Mouse (Mus musculus) c-Kit-positive CD71-positive TER-119-positive erythroid progenitor cells, embryonic 14.5 days (primary cell): Measurements from ENCODE around the gene Pak1ip1.
"Not testable (repeated sequence)": the region's sequence is repeated elsewhere in the genome, so short reads cannot be mapped to it uniquely, and the experiment has no call there.

ENCODE experiments used
- DNase-seq: peaks from one replicate; pipeline ENCODE4 v3.0.0-alpha.2; 2013; ENCODE audit warnings: low spot score

Gene Pak1ip1

DNA sequence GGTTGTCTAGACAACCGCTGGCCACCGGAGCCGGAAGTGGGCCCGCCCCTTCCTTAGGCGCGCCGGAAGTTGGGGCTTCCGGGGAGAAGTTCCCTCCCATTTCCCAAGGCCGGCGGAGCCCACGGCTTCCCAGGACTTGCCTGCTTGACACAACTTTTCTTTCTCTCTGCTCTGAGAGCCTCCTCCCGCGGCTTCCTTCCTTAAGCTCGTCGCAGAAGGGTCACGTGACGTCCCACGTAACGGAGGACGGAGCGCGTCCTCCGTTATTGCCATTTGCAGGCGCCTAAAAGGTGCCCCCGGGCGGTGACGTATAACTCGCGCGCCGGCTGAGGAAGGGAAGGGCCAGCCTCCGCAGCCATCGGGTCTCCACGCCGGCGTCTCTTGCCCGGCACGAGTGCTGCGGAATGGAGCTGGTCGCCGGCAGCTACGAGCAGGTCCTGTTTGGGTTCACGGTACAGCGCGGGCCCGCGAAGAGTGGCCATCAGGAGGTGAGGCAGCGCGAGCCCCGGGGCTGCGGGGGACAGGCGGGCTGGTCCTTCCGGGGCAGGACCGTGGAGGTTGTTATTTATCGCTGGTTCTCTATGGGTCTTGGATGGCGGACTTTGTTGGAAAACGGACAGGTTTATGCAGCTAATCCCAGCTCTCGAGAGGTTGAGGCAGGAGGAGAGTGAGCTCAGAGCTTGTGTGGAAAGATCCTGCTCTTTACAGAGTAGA lies at the start of gene Pak1ip1:
TSS of gene Pak1ip1 (plus strand) at position 98 of the 714 bp plus-strand sequence.
- peak; percentile 84 for DNase-seq

GRCm38 (mm10) chr13:40951386-40951976 lies 49.3 kb upstream of the Pak1ip1 start:
- DNase-seq: no peak

- no peak for DNase-seq
Measured at GRCm38 (mm10) chr13:40953231-40953630, 47.6 kb upstream of the Pak1ip1 start.

GRCm38 (mm10) chr13:40955773-40956172 lies 45.0 kb upstream of the Pak1ip1 start:
- no peak for DNase-seq

- DNase-seq: no peak
Measured at GRCm38 (mm10) chr13:40967609-40968008, 33.2 kb upstream of the Pak1ip1 start.

- DNase-seq: no peak
Measured at GRCm38 (mm10) chr13:40968564-40968963, 32.3 kb upstream of the Pak1ip1 start.

- DNase-seq: no peak
Measured at GRCm38 (mm10) chr13:40969761-40970390, 30.9 kb upstream of the Pak1ip1 start.

DNA sequence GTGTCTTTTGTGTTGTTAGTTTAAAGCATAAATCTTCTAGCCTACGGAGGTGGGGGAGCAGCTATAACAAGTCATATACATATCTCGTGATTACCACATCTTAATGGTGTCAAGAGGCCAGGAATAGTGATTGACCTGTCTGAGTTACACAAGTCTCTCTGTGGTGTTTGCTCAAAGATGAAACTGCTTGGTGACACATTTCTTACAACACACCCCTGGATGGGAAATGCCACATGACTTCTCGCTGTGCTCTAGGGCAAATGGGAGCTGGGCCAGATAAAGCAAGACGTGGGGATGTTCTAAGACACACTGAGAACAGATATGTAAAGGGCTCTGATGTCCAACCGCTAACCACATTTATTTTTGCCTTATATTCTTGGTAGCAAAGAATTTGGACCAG lies 29.6 kb upstream of the Pak1ip1 start:
- no peak for DNase-seq

DNA sequence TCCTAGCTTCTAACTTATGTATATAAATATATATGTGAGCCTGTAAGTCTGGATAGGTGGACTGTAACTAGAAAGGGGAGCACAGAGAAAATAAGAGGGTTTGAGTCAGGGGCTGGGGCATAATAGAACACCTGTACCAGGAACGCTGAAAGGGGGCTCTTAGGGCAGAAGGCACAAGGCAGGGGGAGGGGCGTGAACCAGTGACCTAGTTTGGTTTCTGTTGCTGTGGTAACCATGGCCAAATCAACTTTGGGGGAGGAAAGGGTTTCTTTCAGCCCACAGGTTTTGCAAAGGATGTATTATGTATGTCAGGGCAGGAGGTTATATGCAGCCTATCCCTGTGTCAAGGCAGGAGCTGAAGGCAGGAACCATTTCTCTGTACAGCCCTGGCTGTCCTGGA lies 29.0 kb upstream of the Pak1ip1 start:
- DNase-seq: no peak

- DNase-seq: no peak
Measured at GRCm38 (mm10) chr13:40972976-40973375, 27.8 kb upstream of the Pak1ip1 start.

DNA sequence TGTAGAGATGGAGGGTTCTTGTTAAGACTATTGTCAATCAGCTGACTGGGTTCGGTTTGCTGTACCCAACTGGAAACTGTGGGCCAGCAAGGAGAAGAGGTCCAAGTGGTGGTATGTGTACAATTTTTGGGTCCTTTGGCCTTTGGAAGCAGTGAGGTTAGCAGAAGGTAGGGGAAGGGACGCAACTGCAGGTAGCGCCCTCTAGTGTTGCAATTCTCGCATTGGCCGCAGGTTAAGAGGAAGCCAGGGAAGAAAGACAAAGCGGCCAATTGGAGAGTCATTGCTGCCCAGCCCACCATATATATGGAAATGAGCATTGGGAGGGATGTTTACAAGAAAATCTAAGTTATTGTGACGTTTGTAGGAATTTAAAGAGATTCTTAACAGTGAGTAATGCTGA lies 23.2 kb upstream of the Pak1ip1 start:
- no peak for DNase-seq

DNA sequence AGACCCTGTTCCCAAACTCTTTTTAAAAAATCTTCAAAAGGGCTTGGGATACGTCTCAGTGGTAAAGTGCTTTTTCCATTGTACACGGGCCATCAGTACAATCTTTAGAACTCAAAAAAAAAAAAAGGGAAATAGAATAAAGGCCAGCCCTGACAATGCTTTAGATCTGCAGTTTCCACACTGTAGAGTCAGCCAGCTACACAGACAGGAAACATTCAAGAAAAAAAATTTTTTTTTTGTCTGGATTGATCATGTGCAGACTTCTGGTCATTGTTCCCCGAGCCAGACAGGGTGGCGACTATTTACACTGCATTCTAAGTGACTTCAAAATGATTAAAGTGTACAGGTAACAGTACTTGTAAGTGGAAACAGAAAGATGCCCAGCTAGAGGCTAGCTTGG lies 22.2 kb upstream of the Pak1ip1 start:
- DNase-seq: no peak

DNA sequence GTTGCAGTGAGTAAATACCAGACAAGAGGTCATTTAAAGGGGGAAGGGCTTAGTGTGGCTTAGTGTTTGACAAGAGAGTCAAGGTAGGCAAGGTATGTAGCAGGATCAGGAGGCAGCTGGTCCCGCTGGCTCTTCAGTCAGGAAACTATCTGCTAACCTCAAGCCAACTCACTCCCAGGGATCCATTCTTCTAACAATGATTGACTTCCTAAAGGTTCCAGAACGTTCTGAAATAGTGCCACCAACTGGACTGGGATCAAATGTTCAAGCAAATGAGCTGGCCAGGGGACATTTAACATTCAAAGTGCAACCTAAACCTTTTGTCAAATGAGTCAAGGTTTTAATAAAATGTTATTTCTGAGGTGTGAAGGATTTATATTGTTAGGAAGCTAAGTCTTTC lies 21.5 kb upstream of the Pak1ip1 start:
- DNase-seq: no peak

DNA sequence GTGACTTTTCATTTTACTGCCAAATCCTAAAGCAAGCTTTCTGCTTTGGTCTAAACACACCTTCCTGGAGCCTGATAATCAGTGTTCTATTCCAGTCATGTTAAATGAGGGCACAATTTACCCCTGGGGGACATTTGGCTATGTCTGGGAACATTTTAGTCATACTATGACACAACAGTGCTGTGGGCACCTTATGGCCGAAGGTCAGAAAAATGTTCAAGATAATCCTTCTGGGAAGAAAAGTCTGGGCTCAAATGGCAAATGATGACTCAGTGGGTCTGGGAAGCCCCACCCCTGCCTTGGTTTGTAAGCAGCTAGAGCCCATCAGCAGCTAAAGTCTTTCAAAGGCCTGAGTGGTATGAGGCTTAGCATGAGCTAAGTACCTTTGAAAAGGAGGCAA lies 18.1 kb upstream of the Pak1ip1 start:
- DNase-seq: no peak

DNA sequence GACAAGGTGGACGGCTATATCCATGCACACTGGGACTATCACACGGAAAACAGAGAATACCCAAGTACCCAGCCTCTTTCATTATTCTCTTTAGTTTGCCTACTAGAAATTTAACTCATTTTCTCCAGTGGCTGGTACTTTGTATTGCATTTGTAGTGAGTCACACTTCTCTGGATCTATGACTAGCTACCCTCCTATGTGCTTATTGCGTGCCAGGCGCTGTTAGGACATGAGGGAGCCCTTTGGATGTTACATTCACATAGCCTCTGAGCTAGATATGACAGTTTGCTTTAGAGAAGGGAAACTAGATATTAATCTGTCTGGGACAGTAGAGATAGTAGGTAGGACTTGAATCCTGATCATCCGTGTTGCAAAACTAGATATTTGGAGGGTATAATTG lies 14.7 kb upstream of the Pak1ip1 start:
- no peak for DNase-seq

DNA sequence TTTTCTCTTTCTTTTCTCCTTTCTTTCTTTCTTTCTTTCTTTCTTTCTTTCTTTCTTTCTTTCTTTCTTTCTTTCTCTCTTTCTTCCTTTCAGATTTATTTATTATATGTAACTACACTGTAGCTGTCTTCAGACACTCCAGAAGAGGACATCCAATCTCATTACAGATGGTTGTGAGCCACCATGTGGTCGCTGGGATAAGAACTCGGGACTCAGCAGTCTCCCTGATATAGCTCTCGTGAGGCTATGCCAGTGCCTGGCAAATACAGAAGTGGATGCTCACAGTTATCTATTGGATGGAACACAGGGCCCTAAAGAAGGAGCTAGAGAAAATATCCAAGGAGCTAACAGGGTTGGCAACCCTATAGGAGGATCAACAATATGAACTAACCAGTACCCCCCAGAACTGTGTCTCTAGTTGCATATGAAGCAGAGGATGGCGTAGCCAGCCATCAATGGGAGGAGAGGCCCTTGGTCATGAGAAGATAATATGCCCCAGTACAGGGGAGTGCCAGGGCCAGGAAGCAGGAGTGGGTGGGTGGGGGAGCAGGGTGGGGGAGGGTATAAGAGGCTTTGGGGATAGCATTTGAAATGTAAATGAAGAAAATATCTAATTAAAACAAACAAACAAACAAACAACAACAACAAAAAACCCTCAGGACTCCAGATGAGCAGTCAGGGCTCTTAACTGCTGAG lies 13.1 kb upstream of the Pak1ip1 start:
- peak; percentile 68 for DNase-seq

- DNase-seq: no peak
Measured at GRCm38 (mm10) chr13:40988418-40988817, 12.4 kb upstream of the Pak1ip1 start.

DNA sequence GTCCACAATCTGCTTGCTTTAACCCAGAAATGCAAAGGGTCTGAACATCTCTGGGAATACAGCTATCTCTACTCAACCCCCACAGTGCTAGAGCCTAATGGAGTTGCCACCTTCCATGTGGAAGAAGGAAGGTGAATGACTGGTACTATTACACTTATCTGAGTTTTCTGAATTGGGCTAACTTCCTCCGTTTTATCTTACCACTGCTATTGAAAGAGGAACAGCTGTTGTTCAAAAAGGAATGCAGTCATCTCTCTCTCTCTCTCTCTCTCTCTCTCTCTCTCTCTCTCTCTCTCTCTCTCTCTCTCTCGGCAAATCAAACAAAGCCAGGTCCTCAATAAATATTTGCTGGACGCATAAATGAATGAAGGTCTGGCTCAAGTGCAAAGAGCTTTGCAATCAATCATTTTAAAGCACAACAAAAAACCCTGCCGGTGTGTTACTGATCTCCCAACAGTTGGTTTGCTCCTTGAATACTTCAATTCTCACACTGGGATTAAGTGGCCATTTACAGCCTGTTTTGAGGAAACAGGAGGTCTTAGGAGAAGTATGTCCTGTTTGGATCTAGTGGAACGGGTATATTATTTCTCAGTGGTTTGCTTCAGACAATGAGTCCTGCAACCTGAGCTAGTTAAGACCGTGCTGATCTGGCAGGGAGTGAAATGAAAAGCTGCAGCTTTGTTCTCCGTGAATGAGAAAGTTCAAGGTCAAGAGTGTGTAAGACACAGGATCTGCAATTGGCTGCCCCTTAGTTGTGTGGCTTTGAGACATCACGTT lies 6.1 kb upstream of the Pak1ip1 start:
- DNase-seq: no peak

DNA sequence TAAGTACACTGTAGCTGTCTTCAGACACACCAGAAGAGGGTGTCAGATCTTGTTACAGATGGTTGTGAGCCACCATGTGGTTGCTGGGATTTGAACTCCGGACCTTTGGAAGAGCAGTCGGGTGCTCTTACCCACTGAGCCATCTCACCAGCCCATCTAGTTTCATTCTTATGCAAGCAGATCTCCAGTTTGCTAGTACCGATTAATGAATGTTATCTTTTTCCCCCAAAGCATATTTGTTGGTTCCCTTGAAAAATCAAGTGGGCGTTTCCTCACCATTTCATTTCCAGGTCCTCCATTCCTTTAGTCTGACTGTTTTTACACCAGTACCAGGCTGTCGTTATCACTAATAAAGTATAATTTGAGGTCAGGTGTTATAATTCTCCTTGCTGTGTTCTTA lies 2.3 kb upstream of the Pak1ip1 start:
- not testable (repeated sequence) for DNase-seq

DNA sequence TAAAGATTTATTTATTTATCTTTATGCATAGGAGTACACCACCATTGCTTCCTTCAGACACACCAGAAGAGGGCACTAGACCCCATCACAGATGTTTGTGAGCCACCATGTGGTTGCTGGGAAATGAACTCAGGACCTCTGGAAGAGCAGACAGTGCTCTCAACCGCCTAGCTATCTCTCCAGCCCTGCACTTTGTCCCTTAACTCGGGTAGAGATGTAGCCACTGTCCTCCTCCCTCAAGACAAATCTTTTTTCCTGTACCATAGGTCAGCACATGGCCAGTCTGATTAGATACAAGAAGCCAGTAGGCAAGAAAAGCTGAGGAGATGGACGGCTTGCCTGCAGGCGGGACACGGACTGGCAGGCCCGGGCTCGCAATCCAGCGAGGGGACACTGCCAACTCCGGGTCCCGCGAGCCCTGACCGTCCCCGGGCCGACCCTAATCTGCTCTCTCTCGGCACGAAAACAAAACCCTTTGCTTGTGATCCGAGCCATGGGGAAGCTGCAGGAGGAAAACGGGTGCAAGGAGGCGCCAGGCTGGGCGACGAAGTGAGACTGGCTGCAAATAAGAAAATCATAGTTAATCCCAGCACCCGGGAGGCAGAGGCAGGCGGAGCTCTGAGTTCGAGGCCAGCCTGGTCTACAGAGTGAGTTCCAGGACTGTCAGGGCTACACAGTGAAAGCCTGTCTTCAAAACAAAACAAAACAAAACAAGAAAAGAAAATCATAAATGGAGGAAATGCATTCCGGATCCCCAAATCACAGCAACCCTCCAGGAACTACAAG lies 490 bp upstream of the Pak1ip1 start:
- DNase-seq: no peak

DNA sequence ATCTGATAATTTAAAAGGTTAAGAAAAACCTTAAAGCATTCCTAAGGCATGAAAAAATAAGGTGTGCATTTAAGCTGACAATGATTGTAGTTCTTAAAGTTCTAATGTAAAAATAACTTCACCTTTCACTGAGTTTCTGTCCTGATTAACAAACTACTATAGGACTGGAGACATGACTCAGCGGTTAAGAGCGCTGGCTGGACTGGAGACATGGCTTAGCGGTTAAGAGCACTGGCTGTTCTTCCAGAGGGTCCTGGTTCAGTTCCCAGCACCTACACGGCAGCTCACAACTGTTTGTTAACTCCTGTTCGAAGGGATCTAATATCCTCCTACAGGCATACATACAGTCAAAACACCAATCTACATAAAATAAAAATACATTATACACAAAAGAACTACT lies 1.2 kb downstream of the Pak1ip1 start:
- DNase-seq: no peak
